Mouse (Mus musculus): ENCODE measurements around the gene Pex5. TPM values are rescaled to one million over a fixed set of nuclear protein-coding genes. Genes with fewer than 3 reads are reported as not detected.

Pex5 gene
- polyA plus RNA-seq, 1 experiment = 47.6 TPM

GRCm38 (mm10) chr6:124446024-124446423, 31.2 kb upstream of the Pex5 start:
- no peak overlapping the region for H3K27ac ChIP-seq (ENCODE audit: control insufficient read depth, insufficient read depth, low read length)
- H3K36me3 ChIP-seq (ENCODE audit: control insufficient read depth, insufficient read depth, low read length) = no peaks in the 10 kb centered on the region
- DNase-seq = no peak
- H3K4me3 ChIP-seq (ENCODE audit: control insufficient read depth, insufficient read depth, low read length) = no peak overlapping the region
- no peaks in the 10 kb centered on the region for H3K4me1 ChIP-seq (replicated peaks; ENCODE audit: control insufficient read depth, insufficient read depth, low read length)
- no peak for TF ChIP-seq CTCF (IDR thresholded peaks at IDR 0.05; ENCODE audit: borderline replicate concordance, control insufficient read depth, extremely low read depth, insufficient read depth, low read length, poor library complexity)
- TF ChIP-seq POLR2A (IDR thresholded peaks at IDR 0.05; ENCODE audit: control insufficient read depth, extremely low read depth, insufficient read depth, low read length, poor library complexity) = no peak
- WGBS = 93% methylated on average over 2 of the region's 2 CpGs
- no peaks in the 10 kb centered on the region for H3K27me3 ChIP-seq (ENCODE audit: control insufficient read depth, insufficient read depth, low read length)

- DNase-seq = no peak
- no peak overlapping the region for H3K27ac ChIP-seq (ENCODE audit: control insufficient read depth, insufficient read depth, low read length)
- H3K4me3 ChIP-seq (ENCODE audit: control insufficient read depth, insufficient read depth, low read length) = no peak overlapping the region
- 91% methylated on average over 2 of the region's 2 CpGs for WGBS
- TF ChIP-seq CTCF (IDR thresholded peaks at IDR 0.05; ENCODE audit: borderline replicate concordance, control insufficient read depth, extremely low read depth, insufficient read depth, low read length, poor library complexity) (no peak), POLR2A (IDR thresholded peaks at IDR 0.05; ENCODE audit: control insufficient read depth, extremely low read depth, insufficient read depth, low read length, poor library complexity) (no peak)
- no peaks in the 10 kb centered on the region for H3K36me3 ChIP-seq (ENCODE audit: control insufficient read depth, insufficient read depth, low read length)
- H3K4me1 ChIP-seq (replicated peaks; ENCODE audit: control insufficient read depth, insufficient read depth, low read length) = no peaks in the 10 kb centered on the region
- H3K27me3 ChIP-seq (ENCODE audit: control insufficient read depth, insufficient read depth, low read length) = no peaks in the 10 kb centered on the region
Observed at GRCm38 (mm10) chr6:124443338-124443737, 28.5 kb upstream of the Pex5 start.

DNA sequence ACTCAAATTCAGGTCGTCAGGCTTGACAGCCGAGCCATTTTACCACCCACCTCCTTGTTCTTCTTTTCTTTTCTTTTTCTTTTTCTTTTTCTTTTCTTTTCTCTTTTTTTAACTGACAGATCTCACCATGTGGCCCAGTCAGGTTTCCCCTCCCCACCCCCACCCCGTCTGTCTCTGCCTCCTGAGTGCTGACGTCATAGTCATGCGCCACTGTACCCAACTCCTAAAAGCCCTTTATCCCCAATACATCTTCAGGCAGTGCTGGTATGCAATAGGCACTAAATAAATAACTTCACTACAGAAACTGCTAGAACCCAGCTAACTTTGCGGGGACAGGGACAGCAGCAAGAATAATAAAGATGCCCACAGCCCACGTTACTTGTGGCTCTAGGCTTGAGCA, 21.4 kb upstream of the Pex5 start:
- DNase-seq = no peak
- H3K27ac ChIP-seq (ENCODE audit: control insufficient read depth, insufficient read depth, low read length) = no peak overlapping the region
- WGBS = 96% methylated on average over 7 of the region's 7 CpGs
- no peaks in the 10 kb centered on the region for H3K27me3 ChIP-seq (ENCODE audit: control insufficient read depth, insufficient read depth, low read length)
- peaks cover 13% of the 10 kb centered on the region for H3K4me1 ChIP-seq (replicated peaks; ENCODE audit: control insufficient read depth, insufficient read depth, low read length)
- H3K4me3 ChIP-seq (ENCODE audit: control insufficient read depth, insufficient read depth, low read length) = no peak overlapping the region
- no peaks in the 10 kb centered on the region for H3K36me3 ChIP-seq (ENCODE audit: control insufficient read depth, insufficient read depth, low read length)
- no peak for TF ChIP-seq POLR2A (IDR thresholded peaks at IDR 0.05; ENCODE audit: control insufficient read depth, extremely low read depth, insufficient read depth, low read length, poor library complexity)
- TF ChIP-seq CTCF (IDR thresholded peaks at IDR 0.05; ENCODE audit: borderline replicate concordance, control insufficient read depth, extremely low read depth, insufficient read depth, low read length, poor library complexity) = no peak

GRCm38 (mm10) chr6:124435173-124435572, 20.3 kb upstream of the Pex5 start:
- H3K4me3 ChIP-seq (ENCODE audit: control insufficient read depth, insufficient read depth, low read length) = no peak overlapping the region
- H3K27me3 ChIP-seq (ENCODE audit: control insufficient read depth, insufficient read depth, low read length) = no peaks in the 10 kb centered on the region
- H3K4me1 ChIP-seq (replicated peaks; ENCODE audit: control insufficient read depth, insufficient read depth, low read length) = peaks cover 15% of the 10 kb centered on the region
- TF ChIP-seq CTCF (IDR thresholded peaks at IDR 0.05; ENCODE audit: borderline replicate concordance, control insufficient read depth, extremely low read depth, insufficient read depth, low read length, poor library complexity) (no peak), POLR2A (IDR thresholded peaks at IDR 0.05; ENCODE audit: control insufficient read depth, extremely low read depth, insufficient read depth, low read length, poor library complexity) (no peak)
- WGBS = 92% methylated on average over 5 of the region's 5 CpGs
- no peak for DNase-seq
- no peaks in the 10 kb centered on the region for H3K36me3 ChIP-seq (ENCODE audit: control insufficient read depth, insufficient read depth, low read length)
- no peak overlapping the region for H3K27ac ChIP-seq (ENCODE audit: control insufficient read depth, insufficient read depth, low read length)

- Histone ChIP-seq H3K4me1 (replicated peaks; ENCODE audit: control insufficient read depth, insufficient read depth, low read length) (peaks cover 15% of the 10 kb centered on the region), H3K27me3 (ENCODE audit: control insufficient read depth, insufficient read depth, low read length) (no peaks in the 10 kb centered on the region), H3K36me3 (ENCODE audit: control insufficient read depth, insufficient read depth, low read length) (no peaks in the 10 kb centered on the region), H3K27ac (ENCODE audit: control insufficient read depth, insufficient read depth, low read length) (no peak overlapping the region), H3K4me3 (ENCODE audit: control insufficient read depth, insufficient read depth, low read length) (no peak overlapping the region)
- TF ChIP-seq POLR2A (IDR thresholded peaks at IDR 0.05; ENCODE audit: control insufficient read depth, extremely low read depth, insufficient read depth, low read length, poor library complexity) (no peak), CTCF (IDR thresholded peaks at IDR 0.05; ENCODE audit: borderline replicate concordance, control insufficient read depth, extremely low read depth, insufficient read depth, low read length, poor library complexity) (no peak)
- DNase-seq = no peak
- 91% methylated on average over 8 of the region's 8 CpGs for WGBS
Observed at GRCm38 (mm10) chr6:124433688-124434324, 18.9 kb upstream of the Pex5 start.

DNA sequence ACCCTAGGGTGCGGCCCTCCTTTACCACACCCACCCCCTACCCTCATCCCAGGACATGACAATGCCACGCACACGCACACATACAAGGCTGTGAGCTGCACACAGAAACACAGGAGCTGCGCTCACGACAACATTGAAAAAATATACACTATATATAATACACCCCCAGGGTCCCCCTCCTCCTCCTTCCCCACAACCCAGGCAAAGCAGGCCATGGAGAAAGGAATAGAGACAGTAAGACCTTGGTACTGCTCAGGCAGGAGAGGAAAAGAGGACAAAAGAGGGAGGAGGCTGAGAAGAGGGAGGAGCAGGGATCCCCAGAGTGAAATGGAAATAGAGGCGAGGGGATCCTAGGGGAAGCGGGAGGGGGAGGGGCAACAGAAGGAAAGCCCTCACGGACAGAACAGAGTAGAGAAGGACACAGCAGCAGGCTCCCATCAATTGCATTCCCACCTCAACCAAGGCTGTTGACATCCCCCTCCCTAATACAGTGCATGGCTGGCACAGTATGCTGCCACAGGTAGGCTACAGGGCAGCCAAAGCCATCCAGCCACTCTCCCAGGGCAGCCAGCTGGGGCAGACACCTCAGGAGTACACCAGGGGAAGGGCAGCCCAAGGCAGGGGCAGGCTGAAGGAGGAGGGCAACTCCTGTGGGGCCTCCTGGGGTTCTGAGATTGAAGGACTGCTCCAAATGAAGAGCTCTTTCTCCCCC, 16.1 kb upstream of the Pex5 start:
- H3K27me3 ChIP-seq (ENCODE audit: control insufficient read depth, insufficient read depth, low read length) = no peaks in the 10 kb centered on the region
- no peak for TF ChIP-seq POLR2A (IDR thresholded peaks at IDR 0.05; ENCODE audit: control insufficient read depth, extremely low read depth, insufficient read depth, low read length, poor library complexity)
- TF ChIP-seq CTCF (IDR thresholded peaks at IDR 0.05; ENCODE audit: borderline replicate concordance, control insufficient read depth, extremely low read depth, insufficient read depth, low read length, poor library complexity) = no peak
- H3K4me3 ChIP-seq (ENCODE audit: control insufficient read depth, insufficient read depth, low read length) = no peak overlapping the region
- H3K27ac ChIP-seq (ENCODE audit: control insufficient read depth, insufficient read depth, low read length) = no peak overlapping the region
- DNase-seq = no peak
- 94% methylated on average over 8 of the region's 8 CpGs for WGBS
- no peaks in the 10 kb centered on the region for H3K36me3 ChIP-seq (ENCODE audit: control insufficient read depth, insufficient read depth, low read length)
- H3K4me1 ChIP-seq (replicated peaks; ENCODE audit: control insufficient read depth, insufficient read depth, low read length) = peaks cover 15% of the 10 kb centered on the region
